Mouse (Mus musculus): Measurements from ENCODE around the gene Ablim1. TPM values are rescaled to one million over a fixed set of nuclear protein-coding genes. Genes with fewer than 3 reads are reported as not detected.

The Ablim1 gene
- polyA plus RNA-seq, 1 experiment from 2014 or later, result 63.2 TPM

DNA sequence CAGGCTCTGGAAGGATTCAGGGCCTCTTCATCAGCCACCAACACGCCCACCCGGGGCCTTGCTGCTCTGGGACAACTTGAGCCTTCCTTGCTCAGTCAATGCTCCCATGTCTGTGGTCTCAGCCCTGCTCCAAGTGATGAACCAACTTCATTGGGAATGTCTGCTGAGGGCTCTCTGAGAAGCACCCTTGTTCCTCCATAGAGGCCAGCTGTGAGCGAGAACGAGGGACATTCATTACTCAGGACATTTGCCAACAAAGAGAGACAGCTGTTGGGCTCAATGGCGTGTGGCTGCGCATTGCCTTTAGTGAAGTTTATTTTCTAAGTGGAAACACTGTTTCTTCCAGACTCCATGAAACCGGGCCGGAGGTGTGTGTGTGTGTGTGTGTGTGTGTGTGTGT lies 325.5 kb downstream of the Ablim1 start:
- Histone ChIP-seq H3K9ac (no peak overlapping the region), H3K4me2 (no peak overlapping the region), H3K36me3 (no peaks in the 10 kb centered on the region), H3K27me3 (no peaks in the 10 kb centered on the region), H3K27ac (replicated peaks) (no peak overlapping the region), H3K9me3 (no peaks in the 10 kb centered on the region), H3K4me3 (no peak overlapping the region), H3K4me1 (replicated peaks) (peaks cover 31% of the 10 kb centered on the region)
- no peak for ATAC-seq (ENCODE audit: low FRiP score, low read depth)
- WGBS, result 62% methylated on average over 8 of the region's 8 CpGs

DNA sequence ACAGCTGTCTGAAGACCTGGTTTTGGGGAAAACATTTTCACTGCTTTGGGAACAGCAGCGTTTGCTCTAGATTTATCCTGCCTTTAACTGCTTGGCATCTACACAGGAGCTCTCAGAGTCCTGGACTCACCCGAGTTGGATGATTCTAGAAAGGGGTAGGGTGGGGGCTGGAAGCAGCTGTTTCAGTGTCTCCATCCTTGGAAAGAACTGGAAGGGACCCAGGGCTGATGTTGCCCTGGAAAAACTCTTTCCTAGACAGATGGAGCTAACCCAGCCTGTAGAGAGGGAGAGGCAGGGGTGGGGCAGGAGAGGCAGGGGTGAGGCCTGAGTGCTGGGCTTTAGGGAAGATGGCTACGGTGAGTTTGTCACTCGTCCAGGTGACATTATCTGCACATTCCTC lies 330.5 kb downstream of the Ablim1 start:
- H3K36me3 ChIP-seq, result no peaks in the 10 kb centered on the region
- 74% methylated on average over 4 of the region's 4 CpGs for WGBS
- no peak overlapping the region for H3K27ac ChIP-seq (replicated peaks)
- no peak for ATAC-seq (ENCODE audit: low FRiP score, low read depth)
- H3K4me2 ChIP-seq, result no peak overlapping the region
- H3K27me3 ChIP-seq, result no peaks in the 10 kb centered on the region
- H3K4me1 ChIP-seq (replicated peaks), result peaks cover 12% of the 10 kb centered on the region
- no peak overlapping the region for H3K4me3 ChIP-seq
- no peak overlapping the region for H3K9ac ChIP-seq
- H3K9me3 ChIP-seq, result no peaks in the 10 kb centered on the region

DNA sequence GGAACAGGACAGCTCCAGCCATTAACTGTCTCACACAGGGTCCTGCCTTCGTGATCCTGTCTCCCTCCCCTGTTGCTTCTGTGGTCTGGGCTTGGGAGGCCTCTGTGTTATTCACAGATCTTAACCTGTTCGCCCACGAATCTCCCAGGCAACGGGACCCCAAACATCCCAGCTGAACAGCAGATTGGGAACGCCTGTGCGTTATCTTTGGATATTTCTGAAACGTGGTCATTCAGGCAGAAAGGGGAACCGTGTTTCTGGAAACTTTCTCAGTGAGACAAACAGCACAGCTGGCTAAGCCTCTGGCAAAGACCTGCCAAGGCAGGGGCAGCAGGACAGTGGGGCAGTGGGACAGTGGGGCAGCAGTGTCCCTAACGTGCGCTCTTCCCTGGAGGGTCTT lies 331.0 kb downstream of the Ablim1 start:
- H3K4me2 ChIP-seq, result no peak overlapping the region
- no peak for ATAC-seq (ENCODE audit: low FRiP score, low read depth)
- H3K9ac ChIP-seq, result no peak overlapping the region
- WGBS, result 56% methylated on average over 10 of the region's 10 CpGs
- peaks cover 8% of the 10 kb centered on the region for H3K4me1 ChIP-seq (replicated peaks)
- no peaks in the 10 kb centered on the region for H3K27me3 ChIP-seq
- H3K27ac ChIP-seq (replicated peaks), result no peak overlapping the region
- H3K9me3 ChIP-seq, result no peaks in the 10 kb centered on the region
- no peak overlapping the region for H3K4me3 ChIP-seq
- no peaks in the 10 kb centered on the region for H3K36me3 ChIP-seq

Other genes with a start within 250 kb of the Ablim1 start
- 12.1 and 12.7 TPM in 2 replicates for gene Fam160b1, start 45.8 kb upstream of the Ablim1 start, polyA plus RNA-seq (2015; fragmentation: Nextera tagmentation; extraction: Ambion mirVana)
- 12.2 and 12.7 TPM in 2 replicates for gene Trub1, start 138.0 kb upstream of the Ablim1 start, polyA plus RNA-seq (2015; fragmentation: Nextera tagmentation; extraction: Ambion mirVana)

Data from hindbrain, embryonic 15.5 days (tissue).